Mouse (Mus musculus) forebrain, embryonic 10.5 days (tissue): ENCODE measurements at regions not wholly inside any gene's neighbourhood (a gene's known extent, or its start where the extent isn't known, plus 50 kb on each side); places are given as distances from the start of the nearest gene placed in this dataset.

Experiments
- DNase-seq: peaks from one replicate; pipeline ENCODE4 v3.0.0-alpha.2; 2017; ENCODE audit warnings: low spot score; ENCODE audit errors: extremely low spot score
- H3K27ac ChIP-seq: fragments of 300-500 bp; sonication (generic); 2 replicates; pipeline ENCODE4 v1.5.1; 2016; ENCODE audit warnings: mild to moderate bottlenecking
- H3K27me3 ChIP-seq: fragments of 300-500 bp; sonication (generic); 2 replicates; pipeline ENCODE4 v1.6.1; 2016; ENCODE audit warnings: mild to moderate bottlenecking; ENCODE audit not compliant: poor library complexity, severe bottlenecking
- H3K36me3 ChIP-seq: fragments of 300-500 bp; sonication (generic); replicated peaks from 2 replicates; pipeline ENCODE4 v1.6.1; 2016; ENCODE audit warnings: mild to moderate bottlenecking, moderate library complexity
- H3K4me1 ChIP-seq: fragments of 300-500 bp; sonication (generic); 2 replicates; pipeline ENCODE4 v1.6.1; 2016
- H3K4me3 ChIP-seq: fragments of 300-500 bp; sonication (generic); 2 replicates; pipeline ENCODE4 v1.5.1; 2016; ENCODE audit warnings: mild to moderate bottlenecking, moderate library complexity
- H3K9me3 ChIP-seq: fragments of 300-500 bp; sonication (generic); 2 replicates; pipeline ENCODE4 v1.6.1; 2016; ENCODE audit warnings: mild to moderate bottlenecking, moderate library complexity
- WGBS: fragments of 180-500 bp; shearing (Covaris S2); methylation state at CpG from one replicate; pipeline ENCODE4 v1.1.7; 2016; 5-methylcytosine and 5-hydroxymethylcytosine counted together

DNA sequence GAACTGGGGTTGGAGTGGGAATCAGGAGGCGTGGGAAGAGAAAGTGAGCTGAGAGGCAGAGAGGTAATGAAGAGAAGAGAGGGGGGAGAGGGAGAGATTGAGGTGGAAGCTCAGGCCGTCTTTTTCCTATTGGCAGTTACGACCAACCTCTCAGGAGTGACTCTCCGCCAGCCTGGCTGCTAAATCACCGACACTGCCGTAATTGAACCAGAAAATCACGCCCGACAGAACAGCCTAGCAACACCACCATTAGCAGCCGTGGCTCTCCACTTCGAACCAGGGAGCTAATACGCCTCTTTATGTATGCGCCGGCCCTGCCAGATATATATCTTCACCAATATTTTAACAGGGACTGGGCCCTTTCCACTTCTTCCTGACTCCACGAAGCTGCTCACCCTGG lies 173.5 kb upstream of the Prok2 start:
- Histone ChIP-seq H3K4me3 (no peak overlapping the region), H3K9me3 (no peaks in the 10 kb centered on the region), H3K27me3 (peaks cover 66% of the 10 kb centered on the region), H3K27ac (no peak overlapping the region), H3K36me3 (no peaks in the 10 kb centered on the region), H3K4me1 (peaks cover 5% of the 10 kb centered on the region; the same call in 1 of the 2 replicates)
- WGBS = 87% methylated on average over 14 of the region's 14 CpGs
- DNase-seq = no peak

DNA sequence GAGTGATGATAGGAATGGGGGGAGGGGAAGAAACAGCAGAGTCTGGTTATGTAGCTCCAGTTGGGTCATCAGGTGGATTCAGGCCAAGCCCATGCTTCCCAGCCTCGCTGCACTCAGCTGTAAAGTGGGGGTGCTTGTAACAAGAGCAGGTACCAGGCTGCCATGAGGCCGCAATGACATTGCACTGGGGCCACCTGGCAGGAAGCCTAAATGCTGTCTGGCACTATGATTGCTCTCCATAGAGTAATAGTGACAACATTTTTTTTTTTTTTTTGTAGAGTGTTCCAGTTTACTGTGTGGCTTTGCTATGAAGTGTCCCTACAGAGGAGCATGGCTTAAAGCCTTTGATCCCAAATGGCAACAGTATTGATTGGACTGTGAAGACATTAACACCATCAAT lies 171.9 kb upstream of the Prok2 start:
- Histone ChIP-seq H3K9me3 (no peaks in the 10 kb centered on the region), H3K36me3 (no peaks in the 10 kb centered on the region), H3K27ac (no peak overlapping the region), H3K27me3 (peaks cover 57% of the 10 kb centered on the region), H3K4me1 (peaks cover 5% of the 10 kb centered on the region; the same call in 1 of the 2 replicates), H3K4me3 (no peak overlapping the region)
- 87% methylated on average over 2 of the region's 2 CpGs for WGBS
- no peak for DNase-seq

DNA sequence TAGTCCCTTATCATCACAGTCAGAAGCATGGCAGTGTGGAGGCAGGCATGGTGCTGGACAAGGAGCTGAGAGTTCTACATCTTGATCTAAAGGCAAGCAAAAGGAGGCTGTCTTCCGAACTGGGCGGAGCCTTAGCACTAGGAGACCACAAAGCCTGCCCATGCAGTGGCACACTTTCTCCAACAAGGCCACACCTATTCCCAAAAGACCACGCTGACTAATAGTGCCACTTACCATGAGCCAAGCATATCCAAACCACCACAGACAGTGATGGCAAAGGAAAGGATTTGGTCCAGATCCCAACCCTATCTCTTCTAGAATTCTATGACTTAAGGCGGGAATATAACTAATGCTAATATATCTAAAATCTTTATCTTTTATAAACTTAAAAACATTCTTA lies 169.4 kb upstream of the Prok2 start:
- Histone ChIP-seq H3K27me3 (peaks cover 55% of the 10 kb centered on the region), H3K27ac (no peak overlapping the region), H3K4me3 (no peak overlapping the region), H3K9me3 (no peaks in the 10 kb centered on the region), H3K36me3 (no peaks in the 10 kb centered on the region), H3K4me1 (peaks cover 5% of the 10 kb centered on the region; the same call in 1 of the 2 replicates)
- WGBS = 92% methylated on average over 4 of the region's 4 CpGs
- DNase-seq = no peak

DNA sequence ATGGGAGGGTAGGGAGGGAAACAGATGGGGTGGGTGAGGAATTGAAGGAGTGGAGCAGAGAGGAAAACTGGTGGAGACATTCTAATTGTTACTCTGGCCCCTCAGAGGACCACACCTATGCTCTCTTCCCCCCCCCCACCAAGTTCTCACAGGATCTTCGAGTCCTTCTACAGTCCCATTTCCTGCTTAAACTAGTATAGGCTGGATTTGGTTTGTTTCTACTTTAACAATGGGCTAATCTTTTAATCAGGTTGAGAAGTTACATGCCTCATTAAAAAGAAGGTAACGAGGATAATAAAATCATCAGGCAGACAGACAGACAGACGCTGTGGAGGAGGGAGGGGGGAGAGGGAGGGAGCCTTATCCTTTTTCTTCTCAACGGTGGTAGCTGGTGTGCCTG lies 167.7 kb upstream of the Prok2 start:
- DNase-seq = no peak
- Histone ChIP-seq H3K36me3 (no peaks in the 10 kb centered on the region), H3K4me1 (peaks cover 8% of the 10 kb centered on the region), H3K27me3 (peaks cover 54% of the 10 kb centered on the region), H3K27ac (no peak overlapping the region), H3K4me3 (no peak overlapping the region), H3K9me3 (no peaks in the 10 kb centered on the region)
- 43% methylated on average over 4 of the region's 4 CpGs for WGBS

DNA sequence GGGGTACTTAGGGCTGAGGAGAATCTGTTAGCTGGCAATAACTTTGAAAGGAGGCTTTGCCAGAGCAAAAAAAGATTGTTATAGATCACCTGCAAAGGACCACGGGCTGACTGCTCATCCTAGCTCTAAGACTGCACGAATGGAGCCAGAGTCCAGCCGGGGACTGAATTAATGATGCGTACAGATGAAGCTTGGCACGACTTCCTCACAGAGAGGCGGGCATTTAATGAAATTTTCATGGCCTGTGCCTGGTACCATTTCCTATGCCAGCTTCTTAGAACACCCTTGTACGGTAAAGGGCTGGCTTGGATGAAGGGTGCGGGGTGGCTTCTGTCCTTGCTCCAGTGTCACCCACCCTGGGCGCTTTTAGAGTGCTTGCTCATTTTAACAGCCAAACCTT lies 166.0 kb upstream of the Prok2 start:
- DNase-seq = no peak
- Histone ChIP-seq H3K4me1 (peaks cover 9% of the 10 kb centered on the region), H3K4me3 (no peak overlapping the region), H3K27ac (no peak overlapping the region), H3K27me3 (peaks cover 68% of the 10 kb centered on the region), H3K9me3 (no peaks in the 10 kb centered on the region), H3K36me3 (no peaks in the 10 kb centered on the region)
- 94% methylated on average over 9 of the region's 9 CpGs for WGBS

DNA sequence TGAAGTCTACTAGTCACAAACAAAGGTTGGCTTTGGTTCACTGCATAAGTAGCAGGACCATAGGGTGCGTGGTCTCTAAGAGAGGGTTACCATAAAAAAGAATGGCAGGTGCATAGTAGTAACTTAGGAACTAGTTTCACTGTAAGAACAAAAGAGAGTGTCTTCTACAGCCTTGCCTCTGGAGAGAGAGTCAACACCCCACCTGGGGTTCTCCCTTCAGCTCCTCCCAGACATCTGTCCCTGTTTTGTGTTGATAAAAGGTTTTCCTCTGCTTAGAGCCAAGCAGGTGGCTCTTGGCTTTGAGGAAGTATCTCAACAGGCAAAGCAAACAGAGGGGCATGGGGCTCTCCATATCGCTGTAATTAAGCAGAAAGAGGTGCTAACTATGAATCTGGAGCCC lies 165.6 kb upstream of the Prok2 start:
- H3K4me3 ChIP-seq = no peak overlapping the region
- H3K9me3 ChIP-seq = no peaks in the 10 kb centered on the region
- DNase-seq = no peak
- H3K27ac ChIP-seq = no peak overlapping the region
- 66% methylated on average over 2 of the region's 2 CpGs for WGBS
- peaks cover 72% of the 10 kb centered on the region for H3K27me3 ChIP-seq
- H3K4me1 ChIP-seq = peaks cover 6% of the 10 kb centered on the region
- H3K36me3 ChIP-seq = no peaks in the 10 kb centered on the region

DNA sequence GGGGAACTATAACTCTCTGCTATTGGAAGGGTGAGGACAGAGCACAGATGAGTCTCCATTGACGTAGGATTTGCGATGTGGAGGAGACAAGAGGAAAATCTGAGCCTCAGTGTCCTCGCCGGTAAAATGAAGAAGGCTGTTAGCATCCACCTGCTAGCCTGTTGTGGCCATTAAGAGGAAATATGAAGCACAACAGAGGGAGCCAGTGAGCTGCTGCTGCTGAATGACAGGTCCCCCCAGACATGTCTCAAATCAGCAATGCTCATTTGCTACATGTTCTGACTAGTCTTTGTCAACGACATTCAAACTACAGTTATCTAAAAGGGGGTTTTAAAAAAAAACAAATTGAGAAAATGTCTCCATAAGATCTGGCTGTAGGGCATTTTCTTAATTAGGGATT lies 164.6 kb upstream of the Prok2 start:
- H3K4me1 ChIP-seq = peaks cover 4% of the 10 kb centered on the region; the same call in 1 of the 2 replicates
- DNase-seq = no peak
- H3K27me3 ChIP-seq = peaks cover 76% of the 10 kb centered on the region
- 90% methylated on average over 5 of the region's 5 CpGs for WGBS
- no peak overlapping the region for H3K27ac ChIP-seq
- H3K4me3 ChIP-seq = no peak overlapping the region
- H3K9me3 ChIP-seq = no peaks in the 10 kb centered on the region
- no peaks in the 10 kb centered on the region for H3K36me3 ChIP-seq

DNA sequence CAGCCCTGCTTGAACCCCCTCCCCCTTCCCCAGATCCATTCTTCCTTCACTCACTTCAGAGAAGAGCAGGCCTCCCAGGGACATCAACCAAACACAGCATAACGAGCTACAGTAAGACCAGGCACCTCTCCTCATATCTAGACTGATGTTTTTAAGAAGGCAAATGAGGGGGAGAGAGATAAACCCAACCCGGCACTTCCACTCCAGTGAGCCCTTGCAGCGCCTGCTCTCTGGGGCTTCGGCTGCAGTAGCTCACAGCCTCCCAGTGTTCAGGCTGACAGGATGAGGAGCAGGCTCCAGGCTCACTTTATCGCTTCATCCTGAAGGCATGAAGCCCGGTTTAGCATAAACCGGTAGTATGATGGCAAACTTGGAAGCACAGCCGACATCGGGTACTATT lies 162.9 kb upstream of the Prok2 start:
- Histone ChIP-seq H3K9me3 (no peaks in the 10 kb centered on the region), H3K4me1 (peaks cover 20% of the 10 kb centered on the region), H3K27ac (no peak overlapping the region), H3K27me3 (peaks cover 82% of the 10 kb centered on the region), H3K36me3 (no peaks in the 10 kb centered on the region), H3K4me3 (no peak overlapping the region)
- no peak for DNase-seq
- 34% methylated on average over 9 of the region's 9 CpGs for WGBS

DNA sequence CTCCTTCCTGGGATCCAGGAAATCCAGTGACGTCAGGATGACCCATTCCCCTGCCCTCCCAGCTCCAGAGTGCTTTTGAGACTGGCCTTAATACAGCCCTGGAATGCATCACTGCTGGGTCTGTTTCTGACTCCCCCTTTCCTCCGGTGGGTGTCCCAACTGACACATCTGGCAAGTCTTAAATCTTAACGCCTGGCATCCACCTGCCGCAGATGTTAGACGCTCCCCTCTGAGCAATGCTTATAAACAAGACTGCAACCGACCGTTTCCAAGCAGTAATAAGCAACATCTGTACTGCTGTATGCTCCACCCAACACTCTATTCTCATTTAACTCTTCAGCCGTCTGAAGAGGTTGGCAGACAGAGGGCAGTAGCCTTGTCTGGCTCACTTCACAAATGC lies 161.7 kb upstream of the Prok2 start:
- H3K4me1 ChIP-seq = peaks cover 27% of the 10 kb centered on the region
- no peak overlapping the region for H3K27ac ChIP-seq
- H3K4me3 ChIP-seq = no peak overlapping the region
- no peaks in the 10 kb centered on the region for H3K36me3 ChIP-seq
- 62% methylated on average over 8 of the region's 8 CpGs for WGBS
- no peaks in the 10 kb centered on the region for H3K9me3 ChIP-seq
- H3K27me3 ChIP-seq = peaks cover 92% of the 10 kb centered on the region
- DNase-seq = no peak

DNA sequence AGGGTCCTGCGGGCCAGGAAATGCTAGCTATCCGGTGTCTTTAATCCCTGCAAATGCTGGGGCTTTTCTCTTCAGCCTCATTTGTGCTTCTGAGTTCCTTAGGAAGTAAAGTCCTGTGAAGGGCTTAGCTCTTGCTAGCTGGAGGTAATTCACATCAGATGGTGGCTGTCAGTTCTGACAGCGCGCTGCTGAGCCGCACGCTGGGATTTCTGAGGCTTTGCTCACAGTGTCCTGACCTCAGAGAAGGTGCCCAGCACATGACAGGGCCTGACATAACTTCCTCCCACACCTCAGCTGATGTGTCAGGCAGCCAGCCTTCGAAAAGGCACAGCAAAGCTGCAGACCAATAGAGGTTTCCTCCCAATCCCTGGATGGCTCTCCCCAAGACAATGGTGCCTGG lies 158.6 kb upstream of the Prok2 start:
- peak; percentile 31 for DNase-seq
- no peak overlapping the region for H3K4me3 ChIP-seq
- 2% methylated on average over 7 of the region's 7 CpGs for WGBS

DNA sequence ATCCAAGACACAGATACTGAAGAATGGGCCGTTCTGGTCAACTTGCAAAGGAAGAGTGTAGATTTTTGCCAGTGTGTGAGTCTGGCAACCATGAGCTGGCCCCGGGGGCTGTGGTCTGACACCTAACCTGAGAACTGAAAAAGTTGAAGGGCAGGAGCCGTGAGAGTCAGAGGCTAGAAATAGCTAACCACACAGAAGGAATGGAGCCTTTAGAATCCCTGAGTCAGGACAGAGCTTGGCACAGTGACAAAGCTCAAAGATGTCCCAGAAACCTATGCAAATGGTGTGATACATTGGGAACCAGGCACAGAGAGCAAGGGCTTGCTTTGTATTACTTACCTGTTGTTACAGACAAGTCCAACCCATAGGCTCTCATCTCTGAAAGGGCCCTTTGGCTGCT lies 157.9 kb upstream of the Prok2 start:
- H3K4me3 ChIP-seq = no peak overlapping the region
- H3K27ac ChIP-seq = no peak overlapping the region
- no peak for DNase-seq
- peaks cover 84% of the 10 kb centered on the region for H3K27me3 ChIP-seq
- 78% methylated on average over 3 of the region's 3 CpGs for WGBS
- peaks cover 26% of the 10 kb centered on the region for H3K4me1 ChIP-seq
- no peaks in the 10 kb centered on the region for H3K9me3 ChIP-seq
- no peaks in the 10 kb centered on the region for H3K36me3 ChIP-seq

More for the DNA sequence above, 158.6 kb upstream of the Prok2 start:
- H3K36me3 ChIP-seq = no peaks in the 10 kb centered on the region
- H3K27ac ChIP-seq = peak overlapping the region; percentile 15; the same call in 1 of the 2 replicates
- no peaks in the 10 kb centered on the region for H3K9me3 ChIP-seq
- peaks cover 27% of the 10 kb centered on the region for H3K4me1 ChIP-seq
- H3K27me3 ChIP-seq = peaks cover 83% of the 10 kb centered on the region

DNA sequence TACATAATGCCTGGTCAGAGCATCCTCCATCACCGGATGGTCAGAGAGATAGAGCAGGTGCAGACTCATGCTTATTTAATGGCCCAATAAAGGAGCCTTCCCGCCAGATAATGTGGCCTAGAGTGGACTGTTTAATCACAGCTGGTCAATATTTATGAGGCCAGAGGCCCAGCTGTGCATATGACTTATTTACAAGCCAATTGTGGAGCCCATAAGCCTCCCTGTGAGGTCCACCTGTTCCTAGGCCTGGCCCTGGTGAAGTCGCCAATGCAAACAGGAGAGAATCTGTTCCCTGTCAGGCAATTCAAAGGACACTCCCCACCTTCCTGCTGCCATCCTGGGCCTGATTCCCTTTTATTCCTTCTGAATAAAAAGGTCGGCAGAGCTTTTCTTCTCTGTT lies 155.4 kb upstream of the Prok2 start:
- Histone ChIP-seq H3K4me3 (no peak overlapping the region), H3K36me3 (no peaks in the 10 kb centered on the region), H3K27me3 (peaks cover 59% of the 10 kb centered on the region), H3K4me1 (peaks cover 23% of the 10 kb centered on the region), H3K27ac (no peak overlapping the region), H3K9me3 (no peaks in the 10 kb centered on the region)
- 56% methylated on average over 4 of the region's 4 CpGs for WGBS
- no peak for DNase-seq

DNA sequence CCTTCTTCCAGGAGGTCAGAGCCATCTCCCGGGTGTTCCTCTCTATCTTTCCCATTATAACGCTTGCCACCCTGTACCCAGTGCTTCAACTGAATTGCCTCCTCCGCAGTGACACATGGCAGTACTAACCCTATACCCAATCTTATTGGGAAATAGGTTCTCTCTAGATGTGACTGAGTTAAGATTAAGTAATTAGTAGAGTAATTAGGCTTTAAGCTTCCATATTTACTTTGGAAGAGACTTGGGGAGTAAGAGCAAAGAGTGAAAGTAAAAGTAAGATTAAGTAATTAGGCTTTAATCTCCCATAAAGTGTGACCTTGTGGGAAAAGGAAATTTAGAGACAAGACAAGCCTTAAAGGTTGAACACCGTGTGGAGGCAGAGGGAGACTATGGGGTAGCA lies 148.7 kb upstream of the Prok2 start:
- 87% methylated on average over 4 of the region's 4 CpGs for WGBS
- H3K36me3 ChIP-seq = no peaks in the 10 kb centered on the region

DNA sequence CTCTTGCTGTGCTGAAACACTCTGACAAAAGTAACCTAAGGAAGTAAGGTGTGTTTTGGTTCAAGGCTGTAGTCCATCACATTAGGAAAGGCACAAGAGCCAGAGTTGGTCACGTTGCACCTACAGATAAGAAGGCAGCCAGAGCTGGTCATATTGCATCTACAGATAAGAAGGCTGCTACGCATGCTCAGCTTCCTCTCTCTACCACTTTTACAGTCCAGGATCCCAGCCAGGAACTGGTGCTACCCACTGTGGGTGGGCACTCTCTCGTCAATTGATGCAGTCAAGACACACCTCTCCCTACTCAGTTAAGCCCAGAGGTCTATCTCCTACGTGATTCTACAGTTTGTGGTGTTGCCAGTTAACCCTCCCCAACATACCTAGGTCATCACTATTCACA lies 147.8 kb upstream of the Prok2 start:
- WGBS = 86% methylated on average over 4 of the region's 4 CpGs

More for the DNA sequence above, 148.7 kb upstream of the Prok2 start:
- H3K4me3 ChIP-seq = no peak overlapping the region
- no peak overlapping the region for H3K27ac ChIP-seq
- no peaks in the 10 kb centered on the region for H3K4me1 ChIP-seq
- peaks cover 7% of the 10 kb centered on the region; the same call in 1 of the 2 replicates for H3K27me3 ChIP-seq
- DNase-seq = no peak
- no peaks in the 10 kb centered on the region for H3K9me3 ChIP-seq

More for the DNA sequence above, 147.8 kb upstream of the Prok2 start:
- no peaks in the 10 kb centered on the region for H3K4me1 ChIP-seq
- no peak overlapping the region for H3K4me3 ChIP-seq
- H3K9me3 ChIP-seq = no peaks in the 10 kb centered on the region
- no peak overlapping the region for H3K27ac ChIP-seq
- H3K27me3 ChIP-seq = no peaks in the 10 kb centered on the region
- H3K36me3 ChIP-seq = no peaks in the 10 kb centered on the region
- no peak for DNase-seq
